Mouse (Mus musculus) forebrain, embryonic 11.5 days (tissue): Measurements from ENCODE around the gene Fbxo47. TPM values are rescaled to one million over a fixed set of nuclear protein-coding genes. Genes with fewer than 3 reads are reported as not detected.

Source experiments
- ATAC-seq: fragments of 200-750 bp; cut with Nextera tagmentation; replicated peaks from 2 replicates; pipeline ENCODE4 v1.8.0; 2017; ENCODE audit warnings: moderate TSS enrichment; ENCODE audit not compliant: low FRiP score
- DNase-seq: peaks from one replicate; pipeline ENCODE4 v3.0.0-alpha.2; 2017; ENCODE audit warnings: low spot score
- H3K27ac ChIP-seq: fragments of 300-500 bp; sonication (generic); 2 replicates; pipeline ENCODE4 v1.5.1; 2014; ENCODE audit warnings: low read depth, low read length
- H3K27me3 ChIP-seq: fragments of 300-500 bp; sonication (generic); 2 replicates; pipeline ENCODE4 v1.6.1; 2014; ENCODE audit warnings: mild to moderate bottlenecking, low read length, mixed read lengths; ENCODE audit not compliant: control insufficient read depth, insufficient read depth
- H3K36me3 ChIP-seq: fragments of 300-500 bp; sonication (generic); 2 replicates; pipeline ENCODE4 v1.6.1; 2014; ENCODE audit warnings: mild to moderate bottlenecking, low read length, moderate library complexity, mixed read lengths; ENCODE audit not compliant: control insufficient read depth, insufficient read depth
- H3K4me1 ChIP-seq: fragments of 300-500 bp; sonication (generic); replicated peaks from 2 replicates; pipeline ENCODE4 v1.6.1; 2014; ENCODE audit warnings: low read length, mixed read lengths; ENCODE audit not compliant: control insufficient read depth, insufficient read depth
- H3K4me2 ChIP-seq: fragments of 300-500 bp; sonication (generic); 2 replicates; pipeline ENCODE4 v1.6.1; 2014; ENCODE audit warnings: low read depth, mild to moderate bottlenecking, low read length, moderate library complexity, mixed read lengths; ENCODE audit not compliant: severe bottlenecking
- H3K4me3 ChIP-seq: fragments of 300-500 bp; sonication (generic); 2 replicates; pipeline ENCODE4 v1.5.1; 2014; ENCODE audit warnings: low read depth, low read length
- H3K9ac ChIP-seq: fragments of 300-500 bp; sonication (generic); 2 replicates; pipeline ENCODE4 v1.6.1; 2014; ENCODE audit warnings: low read length
- H3K9me3 ChIP-seq: fragments of 300-500 bp; sonication (generic); 2 replicates; pipeline ENCODE4 v1.6.1; 2016; ENCODE audit warnings: low read length, mixed read lengths; ENCODE audit not compliant: control insufficient read depth
- WGBS: fragments of 180-500 bp; shearing (Covaris S2); extraction: QIAGEN DNeasy Blood & Tissue Kit; methylation state at CpG from one replicate; pipeline ENCODE4 v1.1.7; 2014; 5-methylcytosine and 5-hydroxymethylcytosine counted together
- polyA plus RNA-seq: library from polyadenylated mRNA; unstranded; fragments of >200 nt; fragmentation: Nextera tagmentation; extraction: Ambion mirVana; gene quantifications from 2 replicates; pipeline ENCODE4 v1.2.1, GENCODE M21; 2014

The Fbxo47 gene
- polyA plus RNA-seq, 1 experiment from 2014 or later: 0.83 TPM

DNA sequence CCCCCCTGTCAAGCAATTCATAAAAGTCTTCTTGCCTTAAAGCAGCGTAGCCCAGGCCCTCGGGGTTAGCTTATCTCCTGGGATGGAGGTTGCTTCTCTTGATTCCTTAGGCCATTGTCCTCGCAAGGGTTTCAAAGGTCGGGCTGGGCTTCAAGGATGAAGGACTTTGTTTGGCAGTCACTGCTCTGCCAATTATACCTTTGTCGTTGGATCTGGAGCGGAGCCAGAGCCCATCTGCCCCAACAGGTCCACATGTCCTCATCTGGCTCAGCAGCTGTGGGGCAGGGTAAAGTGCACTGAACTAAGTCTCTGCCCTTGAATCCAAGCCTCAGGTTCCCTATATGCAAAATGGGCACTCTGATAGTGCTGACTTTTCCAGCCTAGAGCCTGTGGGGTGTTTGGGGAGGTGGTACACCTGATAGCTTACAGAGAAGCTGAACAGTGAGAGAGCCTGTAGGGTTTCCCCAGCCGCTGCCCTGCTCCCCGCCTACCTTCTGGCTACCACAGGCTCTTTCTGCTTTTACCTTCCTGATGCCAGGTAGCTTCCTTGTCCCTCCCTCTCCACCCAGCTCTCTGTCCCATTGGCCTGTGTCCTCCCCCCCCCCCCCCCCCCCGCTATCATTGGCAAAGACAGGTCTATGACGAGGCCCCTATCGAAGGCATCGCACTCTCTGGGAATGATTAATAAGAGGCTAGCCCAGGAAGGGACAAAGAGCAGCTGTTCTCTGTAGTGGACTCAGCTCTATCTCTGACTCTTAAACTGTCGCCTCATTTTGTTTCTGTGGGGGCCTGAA lies 72.2 kb downstream of the Fbxo47 start:
- ATAC-seq (peak; percentile 5; the same call in 1 of the 2 replicates), DNase-seq (no peak)
- 26% methylated on average over 12 of the region's 13 CpGs for WGBS
- peaks cover 51% of the 10 kb centered on the region for H3K4me1 ChIP-seq
- H3K36me3 ChIP-seq: no peaks in the 10 kb centered on the region
- no peak overlapping the region for H3K4me3 ChIP-seq
- no peaks in the 10 kb centered on the region for H3K27me3 ChIP-seq
- peak overlapping the region; percentile 18 for H3K9ac ChIP-seq
- H3K4me2 ChIP-seq: peak overlapping the region; percentile 36; the same call in 1 of the 2 replicates
- peak overlapping the region; percentile 76 for H3K27ac ChIP-seq
- no peaks in the 10 kb centered on the region for H3K9me3 ChIP-seq

DNA sequence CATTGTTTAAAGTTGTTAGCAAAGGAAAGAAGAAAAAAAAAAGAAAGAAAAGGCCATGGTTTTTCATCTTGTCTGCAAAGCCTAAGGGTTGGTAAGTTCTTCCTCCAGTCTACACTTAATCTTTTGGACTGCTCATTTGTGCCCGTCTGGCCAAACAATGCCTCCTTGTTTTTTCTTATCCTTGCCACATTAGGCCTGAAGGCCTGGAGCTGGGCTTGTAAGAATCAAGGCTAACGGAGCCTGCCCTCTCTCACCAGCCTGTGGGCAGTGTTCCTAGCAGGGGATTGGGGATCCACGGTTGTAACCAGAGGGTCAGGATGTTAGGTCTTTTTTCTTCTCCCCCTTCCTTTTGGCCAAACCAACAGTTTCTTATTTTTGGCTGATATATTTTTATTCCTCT lies 73.0 kb downstream of the Fbxo47 start:
- no peaks in the 10 kb centered on the region for H3K9me3 ChIP-seq
- peaks cover 57% of the 10 kb centered on the region for H3K4me1 ChIP-seq
- H3K36me3 ChIP-seq: no peaks in the 10 kb centered on the region
- H3K4me3 ChIP-seq: no peak overlapping the region
- H3K27ac ChIP-seq: no peak overlapping the region
- whole genome bisulfite sequencing: 11% methylated on average over 3 of the region's 3 CpGs
- H3K27me3 ChIP-seq: no peaks in the 10 kb centered on the region
- no peak overlapping the region for H3K9ac ChIP-seq
- H3K4me2 ChIP-seq: no peak overlapping the region
- DNase-seq (no peak), ATAC-seq (no peak)

DNA sequence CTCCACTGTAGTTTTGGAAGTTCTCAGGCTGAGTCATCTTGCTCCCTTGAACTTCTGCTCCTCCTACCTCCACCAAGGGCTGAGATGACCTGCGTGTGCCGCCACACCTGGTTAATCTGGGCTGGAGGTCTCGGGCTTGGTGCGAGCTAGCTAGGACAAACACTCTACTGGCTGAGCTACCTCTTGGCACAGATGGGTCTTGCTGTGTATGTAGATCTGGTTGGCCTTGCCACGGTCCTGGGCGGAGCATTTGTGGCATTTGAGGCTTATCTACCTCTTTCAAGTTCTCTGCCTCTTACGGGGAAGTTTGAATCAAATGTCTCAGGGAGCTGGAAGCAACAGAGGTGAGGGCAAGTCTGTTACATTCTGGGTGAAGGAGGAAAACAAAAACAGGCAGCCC lies 73.6 kb downstream of the Fbxo47 start:
- H3K36me3 ChIP-seq: no peaks in the 10 kb centered on the region
- no peak overlapping the region for H3K4me3 ChIP-seq
- no peak for DNase-seq
- peaks cover 60% of the 10 kb centered on the region for H3K4me1 ChIP-seq
- no peaks in the 10 kb centered on the region for H3K27me3 ChIP-seq
- 80% methylated on average over 7 of the region's 7 CpGs for WGBS
- H3K27ac ChIP-seq: no peak overlapping the region
- no peak overlapping the region for H3K4me2 ChIP-seq
- H3K9me3 ChIP-seq: no peaks in the 10 kb centered on the region
- no peak overlapping the region for H3K9ac ChIP-seq
- no peak for ATAC-seq

DNA sequence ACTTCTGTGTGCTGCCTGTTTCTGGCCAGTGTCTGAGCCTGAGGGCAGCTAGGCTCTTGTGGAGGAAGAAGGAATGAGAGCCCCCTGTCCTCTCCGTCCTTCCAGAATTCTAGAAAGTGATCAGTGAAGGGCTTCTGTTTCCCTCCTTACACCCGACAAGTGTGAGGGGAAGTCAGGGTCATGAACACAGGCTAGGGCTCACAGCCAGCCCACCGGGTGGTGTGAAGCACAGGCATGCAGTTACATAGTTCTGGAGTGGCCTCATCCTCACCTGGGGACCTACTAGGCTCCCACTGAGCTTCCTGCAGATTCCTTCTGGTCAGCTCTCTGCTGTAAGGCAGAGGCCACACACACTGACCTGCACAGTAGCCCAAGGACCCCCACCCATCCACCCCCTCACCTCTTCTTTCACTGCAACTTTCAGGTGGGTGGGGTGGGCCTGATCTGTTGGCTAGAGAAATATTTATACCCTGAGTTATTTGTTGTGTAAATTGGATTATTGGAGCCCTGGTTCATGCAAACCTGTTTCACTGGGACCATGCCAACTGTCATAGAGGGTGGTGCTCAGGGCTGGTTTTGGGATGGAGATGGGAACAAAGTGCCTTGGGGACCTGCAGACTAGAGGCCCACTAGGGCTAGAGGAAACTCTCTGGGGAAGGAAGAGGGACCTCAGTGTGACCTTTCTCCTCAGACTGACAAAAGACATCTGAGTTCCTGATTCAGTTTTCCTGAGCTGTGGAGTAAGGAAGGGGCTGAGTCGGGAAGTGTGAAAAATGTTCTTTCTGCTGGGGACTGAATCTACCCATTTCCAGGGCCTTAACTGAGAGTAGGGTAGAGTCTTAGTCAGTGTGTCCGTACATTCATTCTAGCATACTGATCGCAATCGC lies 74.5 kb downstream of the Fbxo47 start:
- ATAC-seq: no peak
- no peak overlapping the region for H3K4me2 ChIP-seq
- no peaks in the 10 kb centered on the region for H3K36me3 ChIP-seq
- H3K4me3 ChIP-seq: no peak overlapping the region
- DNase-seq: no peak
- H3K4me1 ChIP-seq: peaks cover 63% of the 10 kb centered on the region
- WGBS: 73% methylated on average over 7 of the region's 7 CpGs
- no peaks in the 10 kb centered on the region for H3K9me3 ChIP-seq
- H3K9ac ChIP-seq: no peak overlapping the region
- H3K27ac ChIP-seq: no peak overlapping the region; the same call in 1 of the 2 replicates
- no peaks in the 10 kb centered on the region for H3K27me3 ChIP-seq

DNA sequence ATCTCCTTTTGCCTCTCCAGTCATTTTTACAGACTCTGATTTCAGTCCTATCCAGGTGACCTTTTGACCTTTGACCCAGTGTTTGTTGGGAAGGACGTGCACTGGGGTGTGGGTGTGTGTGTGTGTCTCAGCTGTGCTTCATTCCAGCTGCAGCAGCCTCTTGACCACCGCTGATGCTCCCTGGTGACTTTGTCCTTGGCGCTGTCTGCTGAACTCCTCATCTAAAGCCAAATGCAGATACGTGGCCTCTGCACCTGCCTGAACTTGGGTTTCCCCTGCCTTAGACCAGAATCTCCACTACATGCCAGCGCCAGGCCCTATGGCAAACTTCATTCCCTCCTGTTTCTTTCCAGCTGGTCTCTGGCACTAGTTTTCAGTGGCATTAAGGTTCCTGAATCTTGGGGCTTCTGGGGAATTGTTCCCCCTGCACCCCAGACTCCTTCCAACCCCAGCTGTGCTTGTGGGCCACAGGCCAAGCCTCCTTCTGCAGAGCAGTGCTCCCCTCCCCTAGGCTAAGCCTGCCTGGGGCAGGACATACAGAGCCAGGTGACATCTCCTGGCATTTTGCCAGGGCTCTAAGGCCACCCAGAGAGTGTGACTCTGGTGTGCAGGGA lies 75.2 kb downstream of the Fbxo47 start:
- 53% methylated on average over 5 of the region's 5 CpGs for WGBS
- Histone ChIP-seq H3K36me3 (no peaks in the 10 kb centered on the region), H3K4me1 (peaks cover 61% of the 10 kb centered on the region), H3K4me2 (no peak overlapping the region), H3K9ac (no peak overlapping the region), H3K9me3 (no peaks in the 10 kb centered on the region), H3K4me3 (no peak overlapping the region), H3K27me3 (no peaks in the 10 kb centered on the region), H3K27ac (no peak overlapping the region)
- ATAC-seq (no peak), DNase-seq (no peak)

DNA sequence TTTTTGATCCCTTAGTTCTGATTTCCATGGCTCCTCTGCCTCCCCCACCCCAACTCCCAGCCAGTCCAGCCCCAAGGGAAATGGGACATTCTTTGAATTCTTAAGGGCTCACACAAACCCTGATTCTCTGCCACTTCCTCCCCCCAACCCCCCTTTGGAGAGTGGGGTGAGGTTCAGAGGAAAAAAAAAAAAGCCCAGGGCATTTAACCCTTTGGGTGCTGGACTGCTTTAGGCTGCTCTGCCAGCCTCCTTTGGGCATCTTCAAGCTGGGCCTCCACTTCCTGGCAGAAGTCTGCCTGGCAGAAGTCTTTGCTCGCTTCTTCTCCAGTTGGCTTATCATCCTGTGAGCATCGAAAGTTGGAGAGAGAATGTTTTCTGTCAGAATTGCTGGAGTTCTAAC lies 75.9 kb downstream of the Fbxo47 start:
- Histone ChIP-seq H3K27me3 (no peaks in the 10 kb centered on the region), H3K27ac (no peak overlapping the region; the same call in 1 of the 2 replicates), H3K4me3 (no peak overlapping the region), H3K4me1 (peaks cover 56% of the 10 kb centered on the region), H3K4me2 (no peak overlapping the region), H3K9me3 (no peaks in the 10 kb centered on the region), H3K36me3 (no peaks in the 10 kb centered on the region), H3K9ac (no peak overlapping the region)
- ATAC-seq: no peak
- DNase-seq: no peak
- 64% methylated on average over 2 of the region's 2 CpGs for WGBS

DNA sequence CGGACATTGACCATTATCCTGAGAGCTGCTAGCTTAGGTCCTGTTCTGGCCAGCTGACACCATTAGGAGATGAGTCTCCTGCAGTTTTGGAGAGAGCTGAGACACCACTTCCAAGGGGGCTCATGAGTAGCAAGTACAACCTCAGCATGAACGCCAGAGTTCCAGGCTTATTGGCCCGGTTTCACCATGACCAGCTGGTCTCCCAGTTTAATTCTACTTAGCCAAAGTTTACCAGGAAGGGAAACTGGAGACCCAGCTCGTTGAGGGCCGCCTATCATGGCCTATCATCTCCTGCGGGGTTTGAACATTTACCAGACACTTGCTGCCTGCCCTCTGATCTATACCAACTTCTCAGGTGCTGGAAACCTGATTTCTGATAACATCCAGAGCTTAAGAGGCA lies 76.3 kb downstream of the Fbxo47 start:
- Histone ChIP-seq H3K27ac (peak overlapping the region; percentile 42; the same call in 1 of the 2 replicates), H3K27me3 (no peaks in the 10 kb centered on the region), H3K4me2 (no peak overlapping the region), H3K9me3 (no peaks in the 10 kb centered on the region), H3K9ac (no peak overlapping the region), H3K4me3 (no peak overlapping the region), H3K4me1 (peaks cover 52% of the 10 kb centered on the region), H3K36me3 (no peaks in the 10 kb centered on the region)
- DNase-seq (no peak), ATAC-seq (no peak)
- 41% methylated on average over 6 of the region's 6 CpGs for WGBS

DNA sequence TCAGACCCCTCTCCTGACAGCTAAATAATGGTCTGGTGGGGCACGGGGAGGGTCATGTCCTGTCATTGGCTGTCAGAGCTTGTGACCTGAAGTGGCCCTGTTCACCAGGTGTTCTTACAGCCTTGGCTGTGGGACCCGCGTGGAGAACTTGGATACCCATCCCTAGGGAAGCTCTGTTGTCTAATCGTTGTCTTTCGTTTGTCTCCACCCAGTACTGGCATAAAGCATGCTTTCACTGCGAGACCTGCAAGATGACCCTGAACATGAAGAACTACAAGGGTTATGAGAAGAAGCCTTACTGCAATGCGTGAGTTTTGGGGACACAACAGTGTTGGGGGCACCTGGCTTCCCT lies 77.4 kb downstream of the Fbxo47 start:
- Histone ChIP-seq H3K27ac (no peak overlapping the region), H3K27me3 (no peaks in the 10 kb centered on the region), H3K4me1 (peaks cover 46% of the 10 kb centered on the region), H3K4me2 (no peak overlapping the region), H3K9ac (no peak overlapping the region), H3K9me3 (no peaks in the 10 kb centered on the region), H3K4me3 (no peak overlapping the region), H3K36me3 (no peaks in the 10 kb centered on the region)
- WGBS: 77% methylated on average over 7 of the region's 7 CpGs
- ATAC-seq: no peak
- no peak for DNase-seq
